Mouse (Mus musculus) heart, postnatal 0 days (tissue): ENCODE measurements around the gene Ntrk3.

Experiments
- CTCF ChIP-seq: IDR thresholded peaks from 2 replicates; pipeline ENCODE4 v1.5.1; 2016; ENCODE audit warnings: antibody characterized with exemption, control low read depth, low read depth
- EP300 ChIP-seq: IDR thresholded peaks from 2 replicates; pipeline ENCODE4 v1.6.1; 2016; ENCODE audit warnings: antibody characterized with exemption, low read depth

- no peak for TF ChIP-seq CTCF
- TF ChIP-seq EP300, result no peak
These were observed 195.3 kb downstream of the Ntrk3 start for GRCm38 (mm10) chr7:78542468-78542867.
